Mouse (Mus musculus): ENCODE data around the gene Aars2.

DNA sequence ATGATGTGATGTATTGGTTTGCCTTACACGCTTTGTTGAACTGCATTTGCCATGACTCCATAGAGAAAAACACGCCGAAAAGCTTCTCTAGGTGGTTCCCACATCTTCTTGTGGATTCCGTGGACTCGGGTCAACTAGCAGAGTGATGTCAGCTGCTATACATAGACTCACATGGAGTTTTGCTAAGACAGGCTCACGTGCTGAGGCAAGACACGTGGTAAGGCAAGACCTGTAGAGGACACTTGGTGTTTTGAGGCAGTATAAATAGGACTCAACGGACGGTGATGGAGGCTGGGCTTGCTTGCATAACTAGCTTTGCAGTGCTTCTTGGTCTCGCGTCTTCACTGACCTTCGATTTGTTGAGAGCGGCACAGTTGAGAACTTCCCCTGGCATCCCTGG lies 8.2 kb upstream of the Aars2 start:
- TF ChIP-seq CTCF (IDR thresholded peaks at IDR 0.05; ENCODE audit: borderline replicate concordance, insufficient read depth, low read length), result no peak
- TF ChIP-seq POLR2A (IDR thresholded peaks at IDR 0.05; ENCODE audit: low read depth, low read length), result no peak

Data from embryonic fibroblast, embryonic 13.5 days (primary cell).